Mouse (Mus musculus): ENCODE results near the gene Stx4a. TPM values are rescaled to one million over a fixed set of nuclear protein-coding genes. Genes with fewer than 3 reads are reported as not detected.
"Not testable (repeated sequence)": the region's sequence is repeated elsewhere in the genome, so short reads cannot be mapped to it uniquely, and the experiment has no call there.

Gene Stx4a
- 10 to 100 TPM; 49.3 to 54.6 TPM for polyA plus RNA-seq (2017; shearing (Covaris generic))

DNA sequence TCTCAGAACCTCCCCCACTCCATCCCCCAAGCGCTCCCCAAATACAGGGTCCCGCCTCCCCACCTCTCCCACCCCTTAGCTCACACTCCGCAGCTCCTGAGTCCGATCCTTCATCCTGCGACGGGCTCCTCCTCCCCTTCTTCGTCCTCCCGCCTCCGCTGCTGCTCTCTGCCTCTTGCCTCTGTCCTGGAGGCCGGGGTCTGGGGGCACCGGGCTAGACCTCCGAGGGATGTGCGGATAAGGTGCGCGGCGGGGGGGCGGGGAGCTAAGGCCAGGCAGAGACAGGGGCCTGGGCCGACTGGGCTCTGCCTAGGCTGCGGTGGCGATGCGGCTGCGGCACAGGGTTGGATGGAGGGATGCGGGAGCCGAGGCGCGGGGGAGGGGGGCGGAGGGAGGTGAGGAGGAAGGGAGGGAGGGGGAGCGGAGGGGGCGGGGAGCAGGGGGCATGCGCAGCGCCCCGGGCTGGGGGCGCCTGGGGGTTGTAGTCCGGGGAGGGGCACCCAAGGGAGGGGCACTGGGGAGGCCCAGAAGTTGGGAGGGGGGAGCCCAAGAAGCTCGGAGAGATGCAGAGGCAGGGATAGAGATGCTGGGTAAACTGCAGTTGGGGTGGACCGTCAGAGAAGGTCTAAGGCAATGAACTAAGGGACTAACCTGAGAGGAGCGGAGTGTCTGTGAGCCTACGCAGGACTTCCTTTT, at the start of gene Stx4a, which contains the start of gene Stx1b:
Stx4a (plus strand) TSS at position 119 of the 696 bp plus-strand sequence.
Stx1b (minus strand) TSS at position 374 of the 696 bp plus-strand sequence.
- ATAC-seq: no peak

DNA sequence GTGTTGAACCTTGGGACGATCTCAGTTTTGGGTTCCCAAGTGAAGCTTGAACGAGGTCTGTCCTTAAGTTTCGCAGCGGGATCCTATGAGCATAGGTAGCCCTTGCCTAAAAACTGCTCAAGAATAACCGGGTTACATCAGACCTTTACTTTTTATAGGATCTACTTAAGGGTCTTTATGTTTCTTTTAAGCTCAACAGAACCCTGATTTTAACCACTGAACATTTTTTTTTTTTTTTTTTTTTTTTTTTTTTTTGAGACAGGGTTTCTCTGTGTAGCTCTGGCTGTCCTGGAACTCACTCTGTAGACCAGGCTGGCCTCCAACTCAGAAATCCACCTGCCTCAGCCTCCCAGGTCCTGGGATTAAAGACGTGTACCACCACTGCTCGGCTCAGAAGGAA, 48.3 kb upstream of the Stx4a start:
- not testable (repeated sequence) for ATAC-seq

DNA sequence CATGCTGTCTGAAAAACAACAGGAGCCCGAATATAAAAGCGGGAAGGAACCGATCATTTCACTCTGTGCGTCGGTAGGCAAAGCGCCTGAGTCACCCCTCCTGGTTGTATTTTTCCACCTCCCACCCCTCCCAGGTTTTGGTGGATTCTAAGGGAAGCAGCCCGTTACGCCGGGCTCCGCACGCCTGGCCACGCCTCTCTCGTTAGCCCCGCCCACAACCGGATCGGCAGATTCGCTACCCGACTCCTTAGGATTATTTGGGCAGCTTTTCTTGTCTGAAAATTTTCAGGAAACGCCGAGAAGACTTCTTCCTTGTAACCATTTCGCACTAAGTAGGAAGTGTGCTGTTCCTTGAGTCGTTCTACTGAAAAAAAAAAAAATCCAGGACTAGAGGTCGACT, 47.7 kb upstream of the Stx4a start, which contains the start of gene Setd1a:
Setd1a (plus strand) TSS at position 245 of the 400 bp plus-strand sequence.
- no peak for ATAC-seq

DNA sequence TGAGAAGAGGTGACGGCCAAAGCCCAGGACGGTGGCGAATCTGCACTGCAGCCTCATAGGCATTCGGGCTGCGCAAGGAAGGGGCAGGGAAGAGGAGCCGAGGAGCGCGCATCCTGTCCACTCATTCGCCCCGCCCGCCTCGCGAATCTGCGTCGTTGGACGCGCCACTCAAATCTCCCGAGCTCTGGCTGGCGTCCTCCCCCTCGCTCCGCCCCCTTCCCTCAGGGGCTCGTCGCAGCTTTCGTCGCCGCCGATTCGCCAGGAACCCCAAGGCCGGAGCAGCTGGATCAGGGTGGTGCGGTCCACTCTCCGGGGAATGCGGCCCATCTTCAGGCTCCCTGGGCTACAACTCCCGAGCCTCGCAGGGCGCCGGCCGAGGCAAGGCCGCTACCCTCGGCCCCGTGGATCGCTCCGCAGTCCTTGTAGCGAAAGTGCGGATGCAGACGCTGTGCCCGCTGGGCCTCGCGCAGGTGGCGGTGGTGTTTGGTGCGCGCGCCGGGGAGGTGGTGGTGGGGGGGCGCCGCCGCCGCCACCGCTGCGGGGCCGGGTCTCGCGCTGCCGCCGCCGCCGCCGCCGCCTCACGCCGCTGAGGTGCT, 47.1 kb upstream of the Stx4a start:
- ATAC-seq: peak; percentile 94

DNA sequence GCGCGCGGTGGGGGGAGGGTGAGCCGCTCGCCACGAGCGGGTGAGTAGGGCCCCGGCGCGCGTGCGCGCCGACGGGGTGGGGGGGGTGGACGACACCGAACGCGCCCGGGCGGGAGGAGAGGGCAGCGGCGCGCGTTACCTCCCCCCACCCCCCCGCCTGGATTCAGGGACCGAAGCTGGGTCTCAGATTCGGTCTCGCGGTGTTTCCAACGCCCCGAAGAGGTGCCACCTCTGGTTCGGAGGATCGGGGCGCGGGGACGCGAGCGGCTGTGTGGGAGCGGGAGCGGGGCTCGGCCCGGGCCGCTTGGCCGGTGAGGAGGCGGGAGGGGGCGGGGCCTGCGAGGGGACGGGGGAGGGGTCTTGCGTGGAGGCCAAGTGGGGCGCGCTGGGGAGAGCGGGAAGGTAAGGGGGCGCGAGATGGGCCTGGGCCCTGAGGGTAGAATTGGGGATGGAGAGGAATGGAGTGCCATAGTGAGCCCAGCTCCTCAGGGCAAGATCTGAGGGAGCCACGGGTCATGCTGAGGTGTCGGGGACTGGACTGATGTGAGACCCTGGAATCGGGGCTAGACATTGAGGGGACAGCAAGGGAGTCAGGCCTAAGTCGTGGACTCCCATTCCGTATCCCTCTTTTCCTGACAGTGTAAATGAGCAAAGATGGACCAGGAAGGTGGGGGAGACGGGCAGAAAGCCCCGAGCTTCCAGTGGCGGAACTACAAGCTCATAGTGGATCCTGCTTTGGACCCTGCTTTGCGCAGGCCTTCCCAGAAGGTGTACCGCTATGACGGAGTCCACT, 46.4 kb upstream of the Stx4a start:
- no peak for ATAC-seq

DNA sequence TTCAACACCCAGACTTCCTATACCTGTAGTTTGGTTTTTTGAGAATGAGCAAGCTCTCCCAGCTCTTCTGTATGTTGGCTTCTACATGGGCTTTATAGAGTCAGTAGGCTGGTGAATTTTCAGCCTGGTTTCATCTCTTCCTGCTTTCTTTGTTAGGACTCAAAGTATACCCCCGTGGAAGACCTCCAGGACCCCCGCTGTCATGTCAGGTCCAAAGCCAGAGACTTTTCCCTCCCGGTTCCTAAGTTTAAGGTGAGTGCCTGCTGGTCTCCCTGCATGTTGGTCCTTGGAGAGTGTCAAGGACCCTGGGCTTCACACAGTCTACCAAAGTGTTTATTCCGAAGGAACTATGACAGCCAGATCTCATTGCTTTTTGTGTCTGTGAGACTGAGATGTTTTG, 45.7 kb upstream of the Stx4a start:
- ATAC-seq: no peak

DNA sequence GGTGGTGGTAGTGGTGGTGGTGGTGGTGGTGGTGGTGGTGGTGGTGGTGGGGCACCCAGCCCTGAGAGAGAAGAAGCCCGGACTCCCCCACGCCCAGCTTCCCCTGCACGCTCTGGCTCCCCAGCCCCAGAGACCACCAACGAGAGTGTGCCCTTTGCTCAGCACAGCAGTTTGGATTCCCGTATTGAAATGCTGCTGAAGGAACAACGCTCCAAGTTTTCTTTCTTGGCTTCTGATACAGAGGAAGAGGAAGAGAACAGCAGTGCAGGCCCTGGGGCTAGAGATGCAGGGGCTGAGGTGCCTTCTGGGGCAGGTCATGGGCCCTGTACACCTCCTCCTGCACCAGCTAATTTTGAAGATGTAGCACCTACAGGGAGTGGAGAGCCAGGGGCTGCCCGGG, 38.8 kb upstream of the Stx4a start, which contains the start of gene Gm49388:
Gm49388 (plus strand) TSS at position 301 of the 400 bp plus-strand sequence.
- ATAC-seq: no peak

DNA sequence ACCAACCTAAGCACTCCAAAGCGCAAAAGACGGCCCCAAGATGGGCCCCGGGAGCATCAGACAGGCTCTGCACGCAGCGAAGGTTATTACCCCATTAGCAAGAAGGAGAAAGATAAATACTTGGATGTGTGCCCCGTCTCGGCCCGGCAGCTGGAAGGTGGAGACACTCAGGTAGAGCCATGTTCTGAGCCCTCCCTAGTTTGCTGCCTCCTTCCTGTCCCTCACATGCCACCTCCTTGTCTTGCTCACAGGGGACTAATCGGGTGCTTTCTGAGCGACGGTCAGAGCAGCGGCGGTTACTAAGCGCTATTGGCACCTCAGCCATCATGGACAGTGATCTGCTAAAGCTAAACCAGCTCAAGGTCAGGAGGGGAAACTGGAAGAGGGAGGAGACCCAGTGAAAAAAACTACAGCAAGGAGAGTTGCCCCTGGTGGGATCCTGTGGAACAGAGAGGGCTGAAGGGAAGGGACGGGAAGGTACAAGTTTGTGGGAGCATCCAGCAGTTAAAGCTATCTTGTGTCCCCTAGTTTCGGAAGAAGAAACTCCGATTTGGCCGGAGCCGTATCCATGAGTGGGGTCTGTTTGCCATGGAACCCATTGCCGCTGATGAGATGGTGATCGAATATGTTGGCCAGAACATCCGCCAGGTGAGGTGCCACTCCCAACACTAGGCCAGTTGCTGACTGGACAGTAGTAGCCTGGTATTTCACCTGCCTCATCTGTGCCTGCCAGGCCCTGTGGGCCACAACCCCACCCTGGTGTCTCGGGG, 26.8 kb upstream of the Stx4a start:
- ATAC-seq: no peak

DNA sequence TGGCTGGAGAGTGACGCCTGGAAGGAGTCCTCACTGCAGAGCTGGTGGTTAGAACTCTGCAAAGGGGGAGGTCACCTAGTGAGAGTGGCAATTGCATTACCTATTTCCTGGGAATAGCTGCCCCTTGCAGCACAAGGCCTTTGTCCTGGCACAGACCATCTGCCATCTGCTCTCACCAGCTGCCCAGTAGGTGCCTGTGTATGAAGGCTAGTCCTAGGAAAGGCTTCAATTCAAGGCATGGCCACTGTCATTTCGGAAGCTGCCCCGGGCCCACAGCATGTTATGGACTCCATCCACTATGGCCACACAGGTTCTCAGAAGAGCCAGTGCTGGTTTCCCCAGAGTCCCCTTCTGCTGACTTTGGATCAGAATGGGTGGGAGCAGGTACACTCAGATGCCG, 25.5 kb upstream of the Stx4a start:
- no peak for ATAC-seq

DNA sequence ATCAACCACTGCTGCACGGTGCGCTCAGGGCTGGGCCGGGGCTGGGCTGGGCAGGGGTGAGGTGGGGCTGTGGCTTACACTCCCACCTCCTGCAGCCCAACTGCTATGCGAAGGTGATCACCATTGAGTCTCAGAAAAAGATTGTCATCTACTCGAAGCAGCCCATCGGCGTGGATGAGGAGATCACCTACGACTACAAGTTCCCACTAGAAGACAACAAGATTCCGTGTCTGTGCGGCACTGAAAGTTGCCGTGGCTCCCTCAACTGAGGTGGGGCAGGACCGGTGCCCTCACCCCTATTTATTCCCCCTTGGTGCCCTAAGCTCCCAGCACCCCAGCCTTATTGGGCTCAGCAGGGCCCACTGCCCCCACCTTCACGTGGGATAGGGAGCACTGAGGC, 24.9 kb upstream of the Stx4a start:
- no peak for ATAC-seq

DNA sequence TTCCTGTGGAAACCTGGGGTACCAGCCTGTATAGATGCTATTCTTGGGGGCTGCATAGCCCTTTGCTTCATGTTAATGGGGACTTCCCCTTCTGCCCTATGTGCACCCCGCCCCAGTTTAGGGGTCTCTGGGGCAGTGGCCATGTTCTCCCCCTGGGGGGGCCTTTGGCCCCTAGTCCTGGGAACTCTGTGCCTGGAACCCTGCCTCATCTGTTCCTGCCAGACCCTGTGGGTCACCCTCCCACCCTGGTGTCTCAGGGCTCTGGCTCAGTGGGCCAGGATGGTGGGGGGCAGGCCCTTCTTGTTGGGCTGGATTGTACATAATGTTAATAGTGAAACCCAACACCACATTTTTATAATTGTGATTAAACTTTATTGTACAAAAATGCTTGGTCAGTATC, 24.4 kb upstream of the Stx4a start:
- ATAC-seq: no peak

DNA sequence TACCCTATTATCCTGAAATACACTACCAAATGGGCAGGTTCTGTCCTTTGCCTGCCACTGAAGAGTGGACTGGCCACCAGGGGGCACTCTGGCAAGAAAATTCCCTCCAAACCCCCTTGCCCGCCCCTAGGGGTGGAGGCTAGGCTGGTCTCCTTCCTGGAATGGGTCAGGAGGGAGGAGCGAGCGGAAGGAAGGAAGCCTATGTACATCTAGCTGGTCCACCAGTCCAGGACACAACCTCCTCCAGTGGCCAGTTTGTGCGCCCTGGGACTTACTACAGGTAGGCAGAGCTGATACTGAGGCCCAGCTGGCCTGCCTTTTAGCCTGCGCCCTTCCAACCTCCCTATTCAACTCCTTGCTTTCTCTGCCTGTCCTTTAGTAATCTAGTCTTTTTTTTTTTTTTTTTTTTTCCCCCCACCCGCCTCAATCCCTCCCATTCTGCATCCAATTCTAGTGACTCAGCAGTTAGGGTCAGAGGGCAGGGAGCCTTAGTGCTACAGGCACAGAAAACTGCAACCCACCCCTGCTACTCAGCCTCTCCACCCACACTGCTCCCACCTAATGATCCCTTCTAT, 23.6 kb upstream of the Stx4a start, which contains the start of gene Hsd3b7:
Hsd3b7 (plus strand) TSS at position 170 of the 575 bp plus-strand sequence.
- peak; percentile 68 for ATAC-seq

DNA sequence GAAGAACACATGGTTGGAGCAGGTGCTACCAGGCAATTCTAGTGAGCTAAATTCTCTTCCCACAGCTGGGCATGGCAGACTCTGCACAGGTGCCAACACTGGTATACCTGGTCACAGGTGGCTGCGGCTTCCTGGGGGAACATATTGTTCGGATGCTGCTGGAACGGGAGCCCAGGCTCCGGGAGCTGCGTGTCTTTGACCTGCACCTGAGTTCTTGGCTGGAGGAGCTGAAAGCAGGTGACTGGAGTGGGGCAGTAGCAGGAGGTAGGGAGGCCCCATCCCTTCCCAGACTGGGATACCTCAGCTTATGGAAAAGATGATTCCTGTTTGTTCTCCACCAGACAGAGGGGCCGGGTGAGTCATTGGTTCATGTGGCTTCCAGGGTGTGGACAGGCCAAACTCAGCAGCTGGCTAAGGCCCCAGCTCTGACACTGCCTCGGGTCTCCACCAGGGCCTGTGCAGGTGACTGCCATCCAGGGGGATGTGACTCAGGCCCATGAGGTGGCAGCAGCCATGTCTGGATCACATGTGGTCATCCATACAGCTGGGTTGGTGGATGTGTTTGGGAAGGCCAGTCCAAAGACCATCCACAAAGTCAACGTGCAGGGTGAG, 23.0 kb upstream of the Stx4a start:
- ATAC-seq: no peak

DNA sequence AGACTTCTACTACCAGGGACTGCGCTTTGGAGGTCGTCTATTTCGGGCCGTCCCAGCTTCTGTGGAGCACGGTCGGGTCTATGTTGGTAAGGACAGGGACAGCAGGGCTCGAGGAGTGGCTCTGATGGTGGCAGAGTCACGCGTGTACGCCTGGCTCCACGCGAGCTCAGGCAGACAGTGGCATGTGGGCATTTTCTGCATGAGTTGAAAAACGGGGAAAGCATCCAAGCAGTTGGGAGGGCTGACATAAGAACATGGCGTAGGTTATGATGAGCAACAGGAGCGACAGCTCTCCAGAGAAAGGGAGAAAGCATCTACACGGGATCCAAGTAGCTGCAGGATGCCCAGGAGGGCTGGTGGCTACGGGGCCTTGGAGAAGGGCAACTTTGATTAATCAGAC, 21.8 kb upstream of the Stx4a start:
- no peak for ATAC-seq

DNA sequence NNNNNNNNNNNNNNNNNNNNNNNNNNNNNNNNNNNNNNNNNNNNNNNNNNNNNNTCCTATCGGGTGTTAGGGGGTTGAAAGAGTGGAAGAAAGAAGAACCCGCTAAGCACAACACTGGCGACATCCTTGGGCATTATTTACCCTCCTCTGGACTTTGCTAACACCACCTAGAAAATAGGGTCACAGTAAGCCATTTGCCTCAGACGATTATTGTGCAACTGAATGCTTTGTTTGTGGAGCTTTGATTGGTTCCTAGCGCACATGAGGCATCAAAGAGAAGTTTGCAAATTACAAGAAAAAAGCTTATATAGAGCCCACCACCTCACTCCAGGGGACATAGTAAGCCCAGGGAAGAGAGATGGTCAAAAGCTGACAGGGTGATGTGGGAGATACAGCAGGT, 15.3 kb upstream of the Stx4a start:
- no peak for ATAC-seq

DNA sequence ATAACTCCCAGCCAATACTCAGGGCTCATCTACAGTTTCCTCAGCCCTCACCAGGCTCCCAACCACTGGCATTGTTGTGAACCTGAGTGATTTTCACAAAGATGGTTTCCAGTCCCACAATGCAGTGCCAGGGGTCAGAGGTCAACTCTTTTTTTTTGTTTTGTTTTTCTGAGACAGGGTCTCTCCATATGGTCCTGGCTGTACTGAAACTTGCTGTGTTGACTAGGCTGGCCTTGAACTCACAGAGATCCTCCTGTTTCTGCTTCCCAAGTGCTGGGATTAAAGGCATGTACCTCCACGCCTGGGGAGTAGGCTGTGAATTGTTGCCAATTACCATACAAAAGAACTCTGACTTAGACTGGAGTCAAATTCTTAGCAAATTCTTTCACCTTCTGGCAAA, 14.2 kb upstream of the Stx4a start:
- ATAC-seq: no peak

DNA sequence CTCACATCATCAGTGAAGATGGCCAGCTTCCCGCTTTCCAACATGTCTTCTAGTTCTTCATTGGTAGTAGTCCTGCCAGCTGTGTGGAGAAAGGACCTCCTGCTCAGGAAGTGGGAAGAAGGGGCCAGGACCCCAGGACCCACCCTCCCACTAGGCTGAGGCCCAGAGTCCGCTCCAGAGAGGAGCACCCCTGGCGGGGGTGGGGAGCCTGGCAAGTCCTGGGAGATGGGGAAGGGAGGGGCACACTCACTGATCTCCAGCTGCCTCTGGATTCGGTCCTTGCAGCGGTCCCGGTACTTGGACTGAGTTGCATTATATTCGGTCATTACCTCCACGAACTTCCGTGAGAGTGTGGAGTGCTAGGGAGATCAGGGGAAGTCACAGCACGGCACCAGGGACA, 13.4 kb upstream of the Stx4a start:
- no peak for ATAC-seq

DNA sequence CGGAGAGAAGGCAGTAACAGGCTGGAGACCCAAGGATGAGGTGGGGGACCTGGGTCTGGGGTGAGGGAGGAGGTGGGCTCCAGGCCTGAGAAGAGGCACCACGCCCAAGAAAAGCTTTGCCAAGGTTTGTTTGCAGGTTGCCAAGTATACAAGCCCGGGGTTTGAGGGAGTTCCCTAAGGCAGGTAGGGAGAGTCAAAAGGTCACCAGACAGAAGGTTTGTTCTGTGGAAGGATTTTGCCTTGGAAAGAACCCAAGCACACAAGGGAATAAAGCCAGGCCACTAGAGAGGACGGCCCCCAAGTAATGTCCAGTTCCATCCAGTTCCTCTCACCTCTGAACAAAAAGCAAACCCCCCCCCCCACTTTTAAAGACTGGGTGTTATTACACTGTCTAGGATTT, 12.9 kb upstream of the Stx4a start:
- ATAC-seq: no peak

DNA sequence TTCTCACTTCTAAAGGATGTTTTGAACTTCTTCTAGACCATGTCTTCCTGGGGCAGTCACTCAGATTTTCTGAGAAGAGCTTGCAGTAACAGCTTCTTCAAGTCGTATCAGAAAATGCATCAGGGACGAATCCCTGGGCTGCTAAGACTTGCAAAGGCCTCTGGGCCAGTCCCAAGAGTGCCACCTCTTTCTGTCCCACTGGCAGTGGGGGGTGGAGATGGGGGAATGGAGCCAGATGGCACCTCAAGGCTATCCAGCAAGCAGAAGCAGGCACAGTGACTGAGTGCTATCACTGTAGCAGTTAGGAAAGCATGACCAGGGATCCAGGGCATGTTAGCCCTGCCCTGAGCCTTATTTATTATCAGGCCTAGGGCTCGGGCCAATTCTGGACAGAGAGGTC, 11.8 kb upstream of the Stx4a start:
- ATAC-seq: no peak

DNA sequence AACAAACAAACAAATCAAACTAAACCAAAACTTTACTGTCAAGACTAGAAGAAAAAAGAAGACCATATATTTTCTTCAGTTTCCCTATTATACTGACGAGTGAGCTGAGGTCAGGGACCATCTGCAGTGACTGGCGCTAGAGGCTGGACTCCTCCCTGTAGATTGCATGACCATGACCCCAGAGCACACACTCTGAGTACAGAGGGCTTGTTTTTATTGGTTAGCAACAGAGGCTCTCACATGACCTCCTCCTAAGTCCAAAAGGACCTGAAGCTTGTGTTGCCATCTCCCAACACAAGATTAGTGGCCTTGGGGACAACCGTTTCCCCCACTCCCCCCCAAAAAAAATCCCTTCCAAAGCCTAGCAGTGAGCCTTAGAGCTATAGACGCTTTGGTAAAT, 10.3 kb upstream of the Stx4a start:
- no peak for ATAC-seq

DNA sequence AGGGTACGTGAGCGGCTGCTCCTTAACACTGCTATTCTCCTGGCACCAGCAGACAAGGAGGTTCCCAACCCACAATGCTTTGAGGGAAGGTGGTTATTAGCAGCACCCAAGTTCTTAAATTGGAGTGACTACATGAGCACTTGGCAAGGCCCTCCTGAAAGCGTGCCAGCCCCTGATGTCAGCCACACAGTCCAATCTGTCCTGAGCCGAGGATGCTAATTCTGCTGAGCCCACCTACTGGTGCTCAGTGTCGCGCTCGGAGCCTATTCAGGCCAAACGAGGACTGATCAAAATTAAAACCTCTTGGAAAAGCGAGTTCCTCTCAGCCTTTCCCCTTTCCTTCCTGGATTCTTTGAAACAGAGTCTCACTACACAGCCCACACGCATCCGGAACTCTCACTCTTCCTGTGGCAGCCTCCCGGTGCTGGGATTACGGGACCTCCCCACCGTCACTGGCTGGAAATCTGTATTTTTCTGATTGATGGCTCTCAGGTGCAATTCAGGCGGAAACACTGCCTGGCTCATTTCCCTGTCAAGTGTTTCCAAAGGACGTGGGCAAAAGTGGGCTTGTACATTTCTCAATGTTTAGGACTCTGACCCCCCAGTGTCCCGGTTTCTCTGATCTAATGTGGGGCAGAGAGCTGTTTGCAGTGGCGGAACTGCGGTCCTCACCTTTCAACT, 9.7 kb upstream of the Stx4a start:
- ATAC-seq: no peak
